Mouse (Mus musculus): ENCODE results near the gene Gm16451.
"Not testable (repeated sequence)": the region's sequence is repeated elsewhere in the genome, so short reads cannot be mapped to it uniquely, and the experiment has no call there.

Gm16451 gene

DNA sequence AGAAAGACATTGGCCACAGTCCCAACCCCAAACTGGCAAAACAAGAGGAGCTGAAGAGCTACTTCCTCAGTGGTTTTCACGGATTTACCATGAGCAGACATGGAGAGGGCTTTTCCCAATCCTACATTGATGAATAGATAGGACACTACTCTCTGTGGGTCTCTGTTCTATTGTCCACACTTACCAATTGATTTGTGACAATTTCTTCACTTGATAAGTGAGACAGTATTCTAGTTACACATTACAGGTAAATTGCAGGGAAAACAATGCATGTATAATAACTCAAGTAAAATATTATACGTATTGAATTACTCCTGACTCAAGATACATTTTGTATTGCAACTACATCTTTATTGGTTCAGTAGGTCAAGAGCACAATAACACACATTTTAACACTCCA, at the start of gene Gm16451:
TSS of gene Gm16451 (minus strand) at position 101 of the 400 bp plus-strand sequence.
- DNase-seq (ENCODE audit: low spot score): not testable (repeated sequence)

GRCm38 (mm10) chr7:22163935-22164334, 45.9 kb upstream of the Gm16451 start, which contains the start of gene Vmn1r142:
Vmn1r142 (minus strand) TSS chr7:22164035.
- not testable (repeated sequence) for DNase-seq (ENCODE audit: low spot score)

GRCm38 (mm10) chr7:22134641-22135040, 16.6 kb upstream of the Gm16451 start, which contains the start of gene Gm10666:
Gm10666 (minus strand) TSS chr7:22134741.
- not testable (repeated sequence) for DNase-seq (ENCODE audit: low spot score)

DNA sequence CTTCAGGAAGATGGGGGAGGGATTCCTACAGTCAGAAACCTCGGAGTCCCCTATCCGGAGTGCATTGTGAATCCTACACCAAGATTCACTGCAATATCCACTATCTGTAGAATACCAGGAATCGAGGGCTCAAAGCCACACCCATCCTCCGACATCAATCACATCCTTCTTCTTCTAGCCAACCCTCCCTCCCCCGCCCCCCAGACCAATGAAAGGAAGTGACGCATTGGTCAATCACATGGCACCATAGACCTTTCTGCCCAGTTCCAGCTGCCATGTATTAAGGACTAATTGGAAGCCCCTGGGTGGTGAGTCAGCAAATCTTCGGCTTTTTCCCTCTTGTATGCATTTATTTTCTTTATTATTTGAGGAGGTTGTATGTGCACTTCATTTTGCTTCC, 49.3 kb downstream of the Gm16451 start, which contains the start of gene Vmn1r139:
TSS of gene Vmn1r139 (plus strand) at position 301 of the 400 bp plus-strand sequence.
- not testable (repeated sequence) for DNase-seq (ENCODE audit: low spot score)

Measured in ovary, postnatal 36 days (tissue).